In the genomic region with DNA sequence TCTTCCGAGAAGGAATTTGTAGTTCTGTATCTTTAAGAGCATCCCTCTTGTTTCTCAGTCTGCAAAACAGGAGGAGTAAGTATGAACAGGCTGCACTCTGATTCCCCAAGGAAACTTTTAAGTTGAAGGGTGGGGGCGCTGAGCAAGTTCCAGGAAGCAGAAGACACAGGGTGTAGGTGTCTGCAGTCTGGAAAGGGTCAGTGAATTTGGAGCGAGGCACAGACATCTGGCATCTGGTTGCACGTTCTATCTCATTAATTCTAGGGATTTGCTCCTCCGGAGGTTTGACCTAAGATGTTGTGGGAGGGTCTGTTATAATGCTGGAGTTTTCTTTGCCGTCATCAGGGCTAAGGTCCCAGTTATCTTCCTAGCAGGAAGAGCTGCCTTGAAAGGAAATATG, we compare ENCODE assay signal across 13 mouse cellular contexts.
A peak's percentile ranks its signal among the peaks of the same experiment; 100 is the strongest.
DNase-seq lines count a peak whose midpoint lies in the region.
"Had no signal": no experiment of that assay in that cellular context is flagged by ENCODE, and none has a peak within 500 bp of the region (broad histone marks: within the 10 kb centered on the region; RNA-seq: fewer than 3 reads in every experiment).

No protein-coding gene starts in this region.

- intact Hi-C loops in gastrocnemius, postnatal 14 days (cut with DNase I; ENCODE audit: low total_unique reads), result no loop called here

- peak; percentile 50 for DNase-seq in gastrocnemius, adult 18-20 months (ENCODE audit: low spot score)
- no peak for DNase-seq in gastrocnemius, postnatal 10 days
- DNase-seq in kidney, postnatal 10 days, result peak; percentile 6
- no peak for DNase-seq in kidney, adult 9 months
- peak; percentile 17 for DNase-seq in gastrocnemius, postnatal 14 days
- peak; percentile 40 for DNase-seq in testis, postnatal 10 days (ENCODE audit: low spot score)
- DNase-seq in cerebellum, adult 8-10 months, result no peak
- no peak for DNase-seq in thymus, postnatal 36 days
- DNase-seq: adrenal gland, postnatal 25 days; cerebellum, adult 9-11 months; kidney, postnatal 36 days; lung, embryonic 14.5 days; thymus, postnatal 4 days had no signal

Comparison
In these comparisons a context has a peak if more than half of its experiments do, and no peak if none do; other contexts are left out.
1. DNase-seq: peak in gastrocnemius, adult 18-20 months (single experiment), kidney, postnatal 10 days (single experiment), gastrocnemius, postnatal 14 days (single experiment) and testis, postnatal 10 days (single experiment); none in gastrocnemius, postnatal 10 days (single experiment), kidney, adult 9 months (single experiment), cerebellum, adult 8-10 months (single experiment) and thymus, postnatal 36 days (0 of 2).